In genomic region chr9:103582249-103582961, GRCm38 (mm10) we compare ENCODE assay signal across 22 mouse cellular contexts.
DNase-seq lines count a peak whose midpoint lies in the region; ATAC-seq lines count a peak whose summit lies in the region.
"Had no signal": no experiment of that assay in that cellular context is flagged by ENCODE, and none has a peak within 500 bp of the region (broad histone marks: within the 10 kb centered on the region; RNA-seq: fewer than 3 reads in every experiment).

No protein-coding gene starts in this region.

- 0 out of 2 replicates have a peak overlapping the region, but pooled peaks have one; percentile 20 for H3K27ac ChIP-seq in heart, embryonic 13.5 days (replicated peaks)
- H3K27ac ChIP-seq: embryonic facial prominence, embryonic 15.5 days; forebrain, embryonic 10.5 days; heart, embryonic 10.5 days; heart, embryonic 15.5 days; hindbrain, embryonic 10.5 days; hindbrain, embryonic 14.5 days; intestine, embryonic 15.5 days had no signal

- H3K4me3 ChIP-seq in heart, embryonic 13.5 days = no peak overlapping the region
- H3K4me3 ChIP-seq: embryonic facial prominence, embryonic 15.5 days; erythroblast, embryonic 14.5 days; forebrain, embryonic 10.5 days; heart, embryonic 10.5 days; heart, embryonic 15.5 days; hindbrain, embryonic 10.5 days; intestine, embryonic 15.5 days had no signal

- H3K27me3 ChIP-seq in heart, embryonic 13.5 days (replicated peaks) = no peaks in the 10 kb centered on the region
- H3K27me3 ChIP-seq: embryonic facial prominence, embryonic 15.5 days; heart, embryonic 15.5 days; intestine, embryonic 15.5 days had no signal

- ATAC-seq in heart, embryonic 13.5 days (ENCODE audit: extremely low read depth, insufficient number of reproducible peaks, low FRiP score, low TSS enrichment) = no peak
- ATAC-seq in megakaryocyte progenitor cell, adult 5-6 weeks (replicated peaks; ENCODE audit: poor library complexity) = peak; percentile 58
- ATAC-seq: forebrain, embryonic 14.5 days; intestine, embryonic 15.5 days had no signal

- no peaks in the 10 kb centered on the region for H3K9me3 ChIP-seq in heart, embryonic 13.5 days
- H3K9me3 ChIP-seq: embryonic facial prominence, embryonic 15.5 days; forebrain, embryonic 10.5 days; heart, embryonic 10.5 days; heart, embryonic 15.5 days; hindbrain, embryonic 10.5 days; intestine, embryonic 15.5 days had no signal

- peak; percentile 44 for DNase-seq in cerebellum, adult 11-12 months
- no peak for DNase-seq in cerebellum, adult 8-10 months
- DNase-seq in heart, postnatal 4 days = no peak
- DNase-seq in cerebellum, adult 9-11 months = peak; percentile 25
- no peak for DNase-seq in thymus, postnatal 4 days
- DNase-seq: adrenal gland, postnatal 25 days; embryo, embryonic 11 days; gastrocnemius, postnatal 36 days; heart, adult 18-20 months; heart, postnatal 14 days; kidney, adult 18-20 months had no signal

- WGBS in heart, embryonic 13.5 days = 82% methylated on average over 10 of the region's 10 CpGs

- H3K4me1 ChIP-seq in heart, embryonic 13.5 days = peaks cover 44% of the 10 kb centered on the region
- H3K4me1 ChIP-seq: embryonic facial prominence, embryonic 15.5 days; intestine, embryonic 15.5 days had no signal

- H3K4me2 ChIP-seq in heart, embryonic 13.5 days = no peak overlapping the region
- H3K4me2 ChIP-seq: embryonic facial prominence, embryonic 15.5 days; heart, embryonic 15.5 days; hindbrain, embryonic 14.5 days; intestine, embryonic 15.5 days had no signal

- no peak overlapping the region for H3K9ac ChIP-seq in heart, embryonic 13.5 days
- H3K9ac ChIP-seq: embryonic facial prominence, embryonic 15.5 days; heart, embryonic 15.5 days; hindbrain, embryonic 14.5 days; intestine, embryonic 15.5 days had no signal

- 0 out of 2 replicates have a peak, but pooled peaks cover 3% of the 10 kb centered on the region for H3K36me3 ChIP-seq in heart, embryonic 13.5 days
- H3K36me3 ChIP-seq: embryonic facial prominence, embryonic 15.5 days; forebrain, embryonic 10.5 days; heart, embryonic 15.5 days; hindbrain, embryonic 10.5 days; intestine, embryonic 15.5 days had no signal

Comparison
In these comparisons a context has a peak if more than half of its experiments do, and no peak if none do; other contexts are left out.
1. DNase-seq: peak in cerebellum, adult 11-12 months (single experiment) and cerebellum, adult 9-11 months (single experiment); none in cerebellum, adult 8-10 months (single experiment), heart, postnatal 4 days (single experiment) and thymus, postnatal 4 days (single experiment).